Mouse (Mus musculus) heart, embryonic 15.5 days (tissue): ENCODE measurements at regions not wholly inside any gene's neighbourhood (a gene's known extent, or its start where the extent isn't known, plus 50 kb on each side); places are given as distances from the start of the nearest gene placed in this dataset.

Experiments used
- ATAC-seq: fragments of 200-750 bp; cut with Nextera tagmentation; replicated peaks from 2 replicates; pipeline ENCODE4 v1.8.0; 2017; ENCODE audit warnings: low read depth, moderate TSS enrichment; ENCODE audit not compliant: insufficient number of reproducible peaks, insufficient read depth, low FRiP score
- H3K27ac ChIP-seq: fragments of 300-500 bp; sonication (generic); 2 replicates; pipeline ENCODE4 v1.5.1; 2015; ENCODE audit warnings: mild to moderate bottlenecking, inconsistent platforms
- H3K27me3 ChIP-seq: fragments of 300-500 bp; sonication (generic); 2 replicates; pipeline ENCODE4 v1.6.1; 2015; ENCODE audit warnings: inconsistent platforms
- H3K36me3 ChIP-seq: fragments of 300-500 bp; sonication (generic); 2 replicates; pipeline ENCODE4 v1.6.1; 2015; ENCODE audit warnings: mild to moderate bottlenecking, inconsistent platforms
- H3K4me1 ChIP-seq: fragments of 300-500 bp; sonication (generic); replicated peaks from 2 replicates; pipeline ENCODE4 v1.6.1; 2015; ENCODE audit warnings: inconsistent platforms
- H3K4me2 ChIP-seq: fragments of 300-500 bp; sonication (generic); 2 replicates; pipeline ENCODE4 v1.6.1; 2015; ENCODE audit warnings: inconsistent platforms, mild to moderate bottlenecking, moderate library complexity
- H3K4me3 ChIP-seq: fragments of 300-500 bp; sonication (generic); 2 replicates; pipeline ENCODE4 v1.5.1; 2015; ENCODE audit warnings: mild to moderate bottlenecking, inconsistent platforms
- H3K9ac ChIP-seq: fragments of 300-500 bp; sonication (generic); 2 replicates; pipeline ENCODE4 v1.6.1; 2015; ENCODE audit warnings: mild to moderate bottlenecking, inconsistent platforms
- H3K9me3 ChIP-seq: fragments of 300-500 bp; sonication (generic); replicated peaks from 2 replicates; pipeline ENCODE4 v1.6.1; 2016; ENCODE audit warnings: inconsistent platforms
- WGBS: fragments of 180-500 bp; shearing (Covaris S2); methylation state at CpG from one replicate; pipeline ENCODE4 v1.1.7; 2015; ENCODE audit warnings: mixed read lengths; 5-methylcytosine and 5-hydroxymethylcytosine counted together

- ATAC-seq: no peak
- WGBS: 63% methylated on average over 5 of the region's 5 CpGs
- no peak overlapping the region for H3K27ac ChIP-seq
Observed at GRCm38 (mm10) chr11:112711656-112712055, 70.4 kb upstream of the Sox9 start.

GRCm38 (mm10) chr11:112718547-112718946 is 63.5 kb upstream of the Sox9 start:
- H3K36me3 ChIP-seq: no peaks in the 10 kb centered on the region
- H3K4me2 ChIP-seq: no peak overlapping the region
- H3K9me3 ChIP-seq: no peaks in the 10 kb centered on the region
- no peaks in the 10 kb centered on the region for H3K27me3 ChIP-seq
- H3K4me1 ChIP-seq: peaks cover 9% of the 10 kb centered on the region; the same call in 1 of the 2 replicates
- no peak for ATAC-seq
- H3K4me3 ChIP-seq: no peak overlapping the region
- no peak overlapping the region for H3K9ac ChIP-seq
- WGBS: 75% methylated on average over 2 of the region's 2 CpGs
- H3K27ac ChIP-seq: no peak overlapping the region

More at GRCm38 (mm10) chr11:112711656-112712055, 70.4 kb upstream of the Sox9 start:
- Histone ChIP-seq H3K4me1 (peaks cover 6% of the 10 kb centered on the region; the same call in 1 of the 2 replicates), H3K36me3 (no peaks in the 10 kb centered on the region), H3K4me3 (no peak overlapping the region), H3K4me2 (no peak overlapping the region), H3K9me3 (no peaks in the 10 kb centered on the region), H3K9ac (no peak overlapping the region), H3K27me3 (no peaks in the 10 kb centered on the region)

GRCm38 (mm10) chr11:112720652-112721051 is 61.4 kb upstream of the Sox9 start:
- Histone ChIP-seq H3K27ac (no peak overlapping the region), H3K9ac (no peak overlapping the region), H3K4me2 (no peak overlapping the region), H3K4me3 (no peak overlapping the region), H3K27me3 (no peaks in the 10 kb centered on the region), H3K36me3 (no peaks in the 10 kb centered on the region), H3K4me1 (peaks cover 9% of the 10 kb centered on the region; the same call in 1 of the 2 replicates), H3K9me3 (no peaks in the 10 kb centered on the region)
- ATAC-seq: no peak
- 87% methylated on average over 4 of the region's 4 CpGs for WGBS

- no peak for ATAC-seq
- WGBS: 42% methylated on average over 4 of the region's 4 CpGs
Observed at GRCm38 (mm10) chr11:112722936-112723335, 59.1 kb upstream of the Sox9 start.

GRCm38 (mm10) chr11:112728154-112728952 is 53.7 kb upstream of the Sox9 start:
- WGBS: 23% methylated on average over 15 of the region's 15 CpGs
- Histone ChIP-seq H3K27me3 (no peaks in the 10 kb centered on the region), H3K27ac (no peak overlapping the region), H3K4me1 (peaks cover 10% of the 10 kb centered on the region), H3K36me3 (no peaks in the 10 kb centered on the region), H3K4me2 (no peak overlapping the region), H3K4me3 (no peak overlapping the region), H3K9ac (no peak overlapping the region), H3K9me3 (no peaks in the 10 kb centered on the region)
- no peak for ATAC-seq

More at GRCm38 (mm10) chr11:112722936-112723335, 59.1 kb upstream of the Sox9 start:
- Histone ChIP-seq H3K27me3 (no peaks in the 10 kb centered on the region), H3K9ac (no peak overlapping the region), H3K27ac (no peak overlapping the region), H3K36me3 (no peaks in the 10 kb centered on the region), H3K4me1 (no peaks in the 10 kb centered on the region), H3K9me3 (no peaks in the 10 kb centered on the region), H3K4me2 (no peak overlapping the region), H3K4me3 (no peak overlapping the region)
